Mouse (Mus musculus) neural tube, embryonic 10.5 days (tissue): ENCODE measurements around the gene Spocd1.

Experiments
- DNase-seq: peaks from one replicate; pipeline ENCODE4 v3.0.0-alpha.2; 2017; ENCODE audit warnings: low spot score; ENCODE audit errors: extremely low spot score

Gene Spocd1

GRCm38 (mm10) chr4:129917016-129917603 is 11.9 kb upstream of the Spocd1 start:
- DNase-seq: no peak

DNA sequence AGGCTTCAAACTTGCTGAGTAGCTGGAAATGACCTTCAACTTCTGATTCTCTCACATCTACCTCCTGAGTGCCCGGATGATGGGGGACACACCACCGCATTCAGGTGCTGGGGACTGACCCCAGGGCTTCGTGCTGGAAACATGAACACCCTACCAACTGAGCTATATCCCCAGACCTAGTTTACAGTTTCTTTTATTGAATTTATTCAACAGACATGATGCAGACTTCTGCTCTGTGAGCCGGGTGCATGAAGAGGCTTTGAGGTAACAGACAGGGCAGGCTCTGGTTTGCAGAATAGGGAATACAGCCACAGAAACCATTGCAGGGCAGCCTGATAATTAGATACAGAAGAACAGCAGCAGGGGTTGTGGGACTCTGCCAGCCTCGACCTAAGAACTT is 10.6 kb upstream of the Spocd1 start:
- DNase-seq: no peak

DNA sequence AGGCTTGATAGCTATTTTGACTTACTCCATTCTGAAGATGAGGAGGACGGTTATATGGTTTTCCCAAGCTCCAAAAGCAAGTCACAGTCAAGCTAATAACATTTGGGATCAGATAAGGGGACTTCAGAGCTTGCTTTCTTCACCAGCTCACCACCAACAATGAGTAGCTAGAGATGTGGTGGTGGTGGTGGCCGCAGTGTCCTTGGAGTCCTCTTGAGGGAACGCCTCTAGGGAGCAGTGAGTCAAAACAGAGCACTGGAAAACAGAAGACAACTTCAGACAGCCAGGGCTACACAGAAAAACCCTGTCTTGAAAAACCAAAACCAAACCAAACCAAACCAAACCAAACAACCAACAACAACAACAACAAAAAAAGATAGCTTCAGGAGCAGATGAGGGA is 10.1 kb upstream of the Spocd1 start:
- no peak for DNase-seq

DNA sequence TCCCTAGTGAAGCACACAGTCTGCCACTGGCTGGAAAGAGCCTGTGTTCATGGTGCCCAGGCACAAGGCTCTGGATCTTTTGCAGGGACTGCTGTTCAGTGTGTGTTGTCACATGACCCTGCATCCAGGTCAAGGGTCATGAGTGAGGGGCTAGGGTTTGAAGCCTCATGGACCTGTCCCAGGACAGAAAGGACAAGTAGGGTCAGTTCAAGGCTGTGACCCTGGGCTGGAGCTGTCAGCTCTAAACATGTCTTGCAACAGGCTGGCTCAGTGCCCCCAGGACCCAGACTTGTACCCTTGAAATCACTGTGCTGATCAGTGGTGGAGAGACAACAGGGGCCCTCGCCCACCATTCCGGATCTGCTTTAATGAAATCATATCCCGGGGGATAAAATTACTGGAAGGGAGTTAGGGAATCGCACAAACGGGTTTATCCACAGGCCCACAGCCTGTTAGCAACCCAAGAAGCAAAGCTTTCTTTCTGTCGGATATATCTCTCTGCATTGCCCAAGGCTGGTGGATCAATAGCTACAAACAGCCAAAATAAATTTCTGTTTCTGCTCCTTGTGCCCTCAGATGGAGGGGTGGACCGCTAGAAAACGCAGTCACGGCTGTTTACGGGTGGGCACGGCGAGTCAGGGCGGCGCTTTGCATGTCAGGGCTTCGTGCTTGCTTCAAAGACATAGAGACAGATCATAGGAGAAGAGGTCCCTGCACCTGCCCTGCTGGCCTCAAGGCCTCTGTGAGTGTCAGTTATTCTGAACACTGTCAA is 8.3 kb upstream of the Spocd1 start:
- no peak for DNase-seq

- DNase-seq: no peak
Measured at GRCm38 (mm10) chr4:129921314-129921587, 7.8 kb upstream of the Spocd1 start.

- no peak for DNase-seq
Measured at GRCm38 (mm10) chr4:129924143-129924542, 4.9 kb upstream of the Spocd1 start.

DNA sequence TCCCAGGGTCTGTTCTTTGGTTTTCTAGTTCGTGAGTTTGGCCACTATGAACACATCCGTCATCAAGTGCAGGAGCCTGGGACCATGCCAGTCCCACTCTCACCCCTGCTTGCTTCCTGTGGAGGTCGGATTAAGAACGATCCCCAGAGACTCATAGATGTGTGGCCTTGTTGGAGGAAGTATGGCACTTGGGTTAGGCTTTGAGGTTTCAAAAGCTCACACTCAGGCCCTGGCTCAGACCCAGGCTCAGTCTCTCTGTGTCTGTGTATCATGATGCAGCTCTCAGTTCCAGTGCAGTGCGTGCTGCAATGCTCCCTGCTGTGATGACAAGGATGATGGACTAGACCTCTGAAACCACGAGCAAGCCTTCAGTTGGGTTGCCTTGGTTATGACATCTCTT is 4.4 kb upstream of the Spocd1 start:
- DNase-seq: no peak

DNA sequence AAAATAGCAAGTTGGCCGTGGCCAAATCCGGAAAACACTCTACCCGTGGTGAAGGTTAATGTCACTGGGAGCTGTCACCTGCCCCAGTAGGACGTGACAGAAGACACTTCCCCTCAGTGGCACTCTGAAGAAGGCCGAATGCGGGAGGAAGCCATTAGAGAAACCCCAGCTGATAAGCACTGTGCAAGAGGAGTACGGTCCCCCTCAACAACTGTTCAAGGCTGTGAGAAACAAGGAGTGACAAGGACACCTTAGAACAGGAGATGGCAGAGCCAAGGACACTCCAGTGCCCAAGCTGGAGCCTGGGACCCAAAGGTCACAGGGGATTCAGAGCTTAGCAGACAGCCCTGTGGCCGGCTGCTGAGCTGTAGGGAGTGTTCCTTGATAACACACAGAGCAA is 2.5 kb upstream of the Spocd1 start:
- DNase-seq: no peak

- DNase-seq: no peak
Measured at GRCm38 (mm10) chr4:129927091-129927490, 2.0 kb upstream of the Spocd1 start.

DNA sequence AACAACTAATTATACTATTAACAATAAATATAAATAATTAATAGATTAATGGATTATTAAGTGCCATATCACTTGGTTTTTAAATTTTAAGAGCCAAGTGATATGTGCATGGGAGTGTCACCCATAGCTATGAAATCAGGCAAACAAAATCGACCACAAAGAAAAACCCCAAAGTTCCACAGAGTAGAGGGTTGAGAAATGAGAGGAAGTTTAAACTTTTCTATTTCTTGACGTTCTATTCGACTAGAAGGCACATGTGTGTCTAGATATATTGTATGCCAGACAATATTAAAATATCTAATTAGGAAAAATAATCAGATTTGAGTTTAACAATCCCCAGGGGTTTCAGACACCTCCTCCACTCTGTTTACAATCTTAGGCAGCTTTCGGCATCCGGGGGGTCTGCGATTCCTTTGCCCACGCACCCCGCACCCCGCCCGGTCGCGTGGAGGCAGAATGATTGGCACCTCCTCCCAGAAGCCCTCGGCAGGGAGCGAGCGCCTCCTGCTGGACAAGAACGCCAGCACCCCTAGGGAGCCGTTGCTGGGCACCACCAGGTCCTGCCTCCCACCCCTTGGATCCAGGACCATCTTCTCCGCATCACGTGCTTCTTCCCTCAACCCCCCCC is 811 bp upstream of the Spocd1 start:
- DNase-seq: peak; percentile 86

DNA sequence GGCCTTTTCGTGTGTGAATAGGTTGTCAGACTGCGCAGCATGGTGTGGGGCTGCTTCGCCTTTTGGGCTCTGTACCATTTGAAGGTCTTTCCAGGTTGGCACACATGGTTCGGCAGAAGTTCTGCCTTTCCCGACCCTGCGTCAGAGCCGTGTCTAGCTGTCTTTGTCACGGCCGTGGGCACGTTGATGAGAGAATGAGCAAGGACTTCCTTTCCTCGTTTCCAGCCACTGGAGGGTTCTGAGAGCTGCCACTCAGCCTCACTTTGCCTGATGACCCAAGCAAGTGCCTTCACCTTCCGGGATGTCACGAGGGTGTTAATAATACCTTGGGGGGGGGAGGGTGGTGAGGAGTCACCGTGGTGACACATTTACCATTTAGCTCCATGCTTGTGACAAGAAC is 4.6 kb downstream of the Spocd1 start:
- no peak for DNase-seq

DNA sequence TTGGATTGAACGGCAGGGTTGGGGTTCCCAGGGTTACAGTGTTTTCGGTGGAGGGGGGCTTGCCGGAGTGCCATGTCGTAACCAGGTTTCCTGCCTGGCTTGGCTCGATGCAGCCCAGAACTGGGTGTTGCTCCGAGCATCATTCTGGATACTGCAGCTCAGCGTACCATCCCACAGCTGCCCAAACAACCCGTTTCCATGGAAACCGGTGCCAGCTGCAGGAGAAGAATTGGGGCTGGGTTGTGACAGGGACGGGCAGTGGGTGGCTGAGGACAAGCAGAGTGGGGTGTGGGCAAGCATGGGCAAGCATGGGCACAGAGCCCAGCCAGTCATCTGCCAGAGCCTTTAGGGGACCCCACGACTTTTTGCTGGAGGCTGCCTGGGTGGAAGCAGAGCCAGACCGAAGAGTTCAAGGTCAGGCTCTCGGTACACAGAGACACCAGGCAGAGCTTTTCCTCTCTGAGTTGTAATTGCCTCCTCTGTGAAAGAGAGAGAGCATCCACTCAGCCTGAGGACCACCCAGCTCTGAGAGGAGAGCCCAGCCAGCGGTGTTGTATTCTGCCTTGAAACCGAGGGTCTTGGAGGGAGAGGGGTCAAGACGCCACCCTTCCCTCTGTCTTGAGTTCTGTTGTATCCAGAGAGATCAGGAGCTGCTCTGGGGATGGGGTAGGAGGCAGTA is 5.3 kb downstream of the Spocd1 start:
- DNase-seq: no peak

DNA sequence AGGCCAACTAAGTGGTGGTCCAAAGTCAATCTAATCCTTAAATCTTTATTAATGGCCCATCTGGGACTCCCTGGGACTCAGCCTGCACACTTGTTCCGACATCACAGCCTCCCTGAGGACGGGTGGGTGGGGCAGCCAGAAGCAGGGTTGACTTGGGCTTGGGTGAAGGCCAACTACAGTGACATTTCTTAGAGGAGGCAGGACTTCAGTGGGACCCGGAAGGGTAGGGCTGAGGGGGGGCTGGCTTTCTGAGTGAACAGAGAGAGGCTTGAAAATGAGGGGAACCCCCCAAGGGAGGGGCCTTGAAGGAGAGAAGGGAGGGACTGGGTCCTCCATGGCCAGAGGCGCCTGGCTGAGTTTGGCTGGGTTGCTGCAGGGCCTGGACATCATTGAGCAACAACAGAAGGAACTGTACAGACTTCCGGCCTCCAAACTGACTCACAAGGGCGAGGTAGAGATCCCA is 22.3 kb downstream of the Spocd1 start:
- DNase-seq: no peak

- DNase-seq: no peak
Measured at GRCm38 (mm10) chr4:129952241-129952810, 23.3 kb downstream of the Spocd1 start.

DNA sequence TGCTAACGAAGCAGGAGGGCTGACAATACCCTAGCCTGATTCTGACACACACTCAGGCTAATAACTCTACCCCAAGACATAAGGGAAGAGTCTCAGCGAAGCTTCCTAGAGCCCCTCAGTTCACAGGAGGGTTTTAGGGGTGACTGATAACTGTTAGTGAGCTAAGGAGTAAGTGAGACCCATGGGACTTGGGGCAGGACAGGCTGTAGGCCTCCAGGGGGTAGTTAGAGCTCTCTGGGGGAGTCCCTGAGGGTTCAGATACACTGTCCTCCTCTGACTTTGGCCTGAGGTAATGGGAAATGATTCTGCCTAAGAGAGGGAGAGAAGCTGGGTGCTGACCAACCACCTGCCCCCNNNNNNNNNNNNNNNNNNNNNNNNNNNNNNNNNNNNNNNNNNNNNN is 25.5 kb downstream of the Spocd1 start:
- no peak for DNase-seq

- peak; percentile 85 for DNase-seq
Measured at GRCm38 (mm10) chr4:129960180-129960944, 31.3 kb downstream of the Spocd1 start.

GRCm38 (mm10) chr4:129965294-129965693 is 36.2 kb downstream of the Spocd1 start:
- DNase-seq: no peak

- no peak for DNase-seq
Measured at GRCm38 (mm10) chr4:129966201-129966600, 37.2 kb downstream of the Spocd1 start.

- DNase-seq: peak; percentile 58
Measured at GRCm38 (mm10) chr4:129967024-129968014, 38.3 kb downstream of the Spocd1 start.

DNA sequence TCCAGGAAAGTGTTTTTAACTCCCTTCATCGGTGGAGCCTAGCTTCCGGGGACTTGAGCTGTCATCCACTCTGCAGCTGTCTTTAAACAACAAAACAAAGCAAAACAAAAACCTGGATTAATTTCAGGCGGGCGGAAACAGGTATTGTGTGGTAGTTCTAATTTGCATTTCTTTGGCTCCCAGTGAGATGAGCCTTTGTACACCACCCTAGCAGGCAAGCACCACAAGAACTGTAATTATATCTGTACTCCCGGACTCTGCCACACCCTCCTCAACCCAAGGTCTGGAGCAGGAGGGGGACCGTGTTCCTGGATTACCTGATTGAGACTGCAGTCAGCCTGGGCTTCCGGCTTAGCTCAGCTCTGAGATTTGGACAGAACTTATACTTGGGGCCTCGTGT is 41.1 kb downstream of the Spocd1 start:
- DNase-seq: no peak
